Mouse (Mus musculus) CH12.LX (cell line): ENCODE measurements around the gene Prkar1b. TPM values are rescaled to one million over a fixed set of nuclear protein-coding genes. Genes with fewer than 3 reads are reported as not detected.

Experiments used
- DNase-seq: peaks from one replicate; pipeline ENCODE4 v3.0.0-alpha.2; 2013; ENCODE audit errors: extremely low read depth
- H3K27ac ChIP-seq: 2 replicates; pipeline ENCODE4 v1.5.1; 2012; ENCODE audit warnings: low read depth, mild to moderate bottlenecking, control low read depth, moderate library complexity; ENCODE audit not compliant: insufficient read depth
- H3K27me3 ChIP-seq: replicated peaks from 2 replicates; pipeline ENCODE3; 2012; ENCODE audit warnings: inconsistent platforms
- H3K36me3 ChIP-seq, 2 experiments: replicated peaks in 1 of 2; 2 replicates each; pipeline versions ENCODE3 to v1.6.1; 2012; ENCODE audit warnings: inconsistent platforms in 1 of 2, low read length in 1 of 2, mild to moderate bottlenecking in 1 of 2, mixed read lengths in 1 of 2, moderate library complexity in 1 of 2; ENCODE audit not compliant: control insufficient read depth in 1 of 2, insufficient read depth in 1 of 2
- H3K4me1 ChIP-seq, 2 experiments: 2 replicates each; pipeline ENCODE4 v1.6.1; 2012; ENCODE audit warnings: inconsistent platforms in 1 of 2, moderate library complexity in 1 of 2; ENCODE audit not compliant: insufficient read depth in 2 of 2, control insufficient read depth in 1 of 2
- H3K4me2 ChIP-seq: 2 replicates; pipeline ENCODE4 v1.6.1; 2012; ENCODE audit warnings: low read depth, mild to moderate bottlenecking, control low read depth; ENCODE audit not compliant: poor library complexity, insufficient read depth, severe bottlenecking
- H3K4me3 ChIP-seq, 3 experiments: fragments of 150-350 bp in 1 of 3; sonication (generic) in 1 of 3; replicated peaks in 1 of 3; 2 replicates each; pipeline versions ENCODE3 to v1.5.1; 2011 to 2012; ENCODE audit warnings: low read depth in 2 of 3, low read length in 2 of 3, mild to moderate bottlenecking in 2 of 3, moderate library complexity in 2 of 3, control low read depth in 1 of 3, improper control_type of control experiment in 1 of 3, inconsistent platforms in 1 of 3, mixed read lengths in 1 of 3; ENCODE audit not compliant: poor library complexity in 1 of 3
- H3K79me2 ChIP-seq: replicated peaks from 2 replicates; pipeline ENCODE4 v1.6.1; 2012; ENCODE audit warnings: mild to moderate bottlenecking, moderate library complexity; ENCODE audit not compliant: control insufficient read depth, poor library complexity, insufficient read depth, severe bottlenecking; ENCODE audit errors: extremely low read depth
- H3K9ac ChIP-seq: 2 replicates; pipeline ENCODE4 v1.6.1; 2012; ENCODE audit warnings: low read depth, mild to moderate bottlenecking, control low read depth, moderate library complexity; ENCODE audit not compliant: insufficient read depth
- H3K9me3 ChIP-seq: replicated peaks from 2 replicates; pipeline ENCODE3; 2012; ENCODE audit warnings: low read length, inconsistent platforms, mixed read lengths
- BHLHE40 ChIP-seq: IDR thresholded peaks from 2 replicates; pipeline ENCODE4 v1.6.1; 2011; ENCODE audit warnings: mild to moderate bottlenecking, low read depth, low read length, improper control_type of control experiment
- ELF1 ChIP-seq: IDR thresholded peaks from 2 replicates; pipeline ENCODE4 v1.6.1; 2014; ENCODE audit warnings: low read depth, mild to moderate bottlenecking, inconsistent platforms, low read length, improper control_type of control experiment
- GABPA ChIP-seq: IDR thresholded peaks from 2 replicates; pipeline ENCODE4 v1.6.1; 2012; ENCODE audit warnings: low read depth, low read length, improper control_type of control experiment, inconsistent platforms; ENCODE audit not compliant: insufficient replicate concordance
- MAFK ChIP-seq: IDR thresholded peaks from 2 replicates; pipeline ENCODE4 v1.6.1; 2011; ENCODE audit warnings: low read length, improper control_type of control experiment; ENCODE audit not compliant: insufficient replicate concordance
- MXI1 ChIP-seq: IDR thresholded peaks from 2 replicates; pipeline ENCODE4 v1.6.1; 2011; ENCODE audit warnings: mild to moderate bottlenecking, low read depth, low read length, improper control_type of control experiment
- MYC ChIP-seq: IDR thresholded peaks from 2 replicates; pipeline ENCODE4 v1.6.1; 2011; ENCODE audit warnings: low read depth, mild to moderate bottlenecking, improper control_type of control experiment, low read length
- NELFE ChIP-seq: IDR thresholded peaks from 2 replicates; pipeline ENCODE4 v1.6.1; 2011; ENCODE audit warnings: low read depth, low read length, improper control_type of control experiment
- NRF1 ChIP-seq: IDR thresholded peaks from 2 replicates; pipeline ENCODE4 v1.6.1; 2014; ENCODE audit warnings: low read depth, mild to moderate bottlenecking, inconsistent platforms, low read length, improper control_type of control experiment, moderate library complexity
- PAX5 ChIP-seq: IDR thresholded peaks from 2 replicates; pipeline ENCODE4 v1.6.1; 2012; ENCODE audit warnings: low read length, inconsistent platforms, mixed read lengths
- POLR2A ChIP-seq: IDR thresholded peaks from 2 replicates; pipeline ENCODE4 v1.6.1; 2011; ENCODE audit warnings: low read depth, mild to moderate bottlenecking, improper control_type of control experiment, low read length
- POLR2AphosphoS2 ChIP-seq: IDR thresholded peaks from 2 replicates; pipeline ENCODE4 v1.6.1; 2011; ENCODE audit warnings: low read depth, low read length, improper control_type of control experiment
- RAD21 ChIP-seq: IDR thresholded peaks from 2 replicates; pipeline ENCODE4 v1.6.1; 2011; ENCODE audit warnings: low read depth, mild to moderate bottlenecking, low read length, improper control_type of control experiment, moderate library complexity
- RCOR1 ChIP-seq: conservative IDR thresholded peaks from 2 replicates; pipeline ENCODE4 v1.6.1; 2012; ENCODE audit warnings: low read depth, mild to moderate bottlenecking, inconsistent platforms, low read length, improper control_type of control experiment
- SIN3A ChIP-seq: IDR thresholded peaks from 2 replicates; pipeline ENCODE4 v1.6.1; 2012; ENCODE audit warnings: low read length, improper control_type of control experiment, inconsistent platforms
- TBP ChIP-seq: conservative IDR thresholded peaks from 2 replicates; pipeline ENCODE4 v1.6.1; 2011; ENCODE audit warnings: low read depth, low read length, improper control_type of control experiment
- TCF12 ChIP-seq: IDR thresholded peaks from 2 replicates; pipeline ENCODE4 v1.6.1; 2014; ENCODE audit warnings: low read depth, mild to moderate bottlenecking, inconsistent platforms, low read length, improper control_type of control experiment
- USF1 ChIP-seq: IDR thresholded peaks from 2 replicates; pipeline ENCODE4 v1.6.1; 2014; ENCODE audit warnings: low read depth, mild to moderate bottlenecking, inconsistent platforms, low read length, improper control_type of control experiment
- USF2 ChIP-seq: conservative IDR thresholded peaks from 2 replicates; pipeline ENCODE4 v1.6.1; 2011; ENCODE audit warnings: low read depth, low read length, improper control_type of control experiment
- ZC3H11A ChIP-seq: IDR thresholded peaks from 2 replicates; pipeline ENCODE4 v1.6.1; 2012; ENCODE audit warnings: low read depth, mild to moderate bottlenecking, inconsistent platforms, low read length, improper control_type of control experiment
- dilution Hi-C: fragments of 300-500 bp; cut with MboI; formaldehyde crosslinking; loops from 2 replicates; pipeline ENCODE4 v1.14.3; 2020; ENCODE audit warnings: low sequenced_read_pairs; ENCODE audit not compliant: extremely low pct_unique_long_range_greater_than_20kb, extremely low pct_ligation_motif_present
- in situ Hi-C: fragments of 300-500 bp; cut with MboI; formaldehyde crosslinking; loops from 3 replicates; pipeline ENCODE4 v1.14.3; 2019; ENCODE audit warnings: low sequenced_read_pairs, low pct_ligation_motif_present, low pct_unique_long_range_greater_than_20kb, mixed read lengths
- polyA plus RNA-seq: library from polyadenylated mRNA; unstranded; fragments of >175 nt; gene quantifications from 2 replicates; pipeline ENCODE4 v1.2.1, GENCODE M21; 2012; ENCODE audit warnings: low read depth; ENCODE audit not compliant: insufficient read length
- total RNA-seq, 2 experiments: library from RNA; depleted of rRNA; stranded (reverse); fragments of 300-350 nt in 1 of 2; fragments of >200 nt in 1 of 2; gene quantifications; 2 replicates each; pipeline ENCODE4 v1.2.3; 2012 to 2014

Gene Prkar1b
- total and polyA plus RNA-seq, 3 experiments = not detected

GRCm38 (mm10) chr5:139024351-139025105 is 125.3 kb downstream of the Prkar1b start:
- no peak overlapping the region for H3K27ac ChIP-seq

GRCm38 (mm10) chr5:139020595-139020994 is 129.2 kb downstream of the Prkar1b start:
- Histone ChIP-seq H3K9ac (no peak overlapping the region), H3K27me3 (no peaks in the 10 kb centered on the region), H3K27ac (no peak overlapping the region), H3K4me3 (no peak overlapping the region), H3K79me2 (no peaks in the 10 kb centered on the region), H3K36me3 (no peaks in the 10 kb centered on the region), H3K4me1 (peaks cover 0 to 16% of the 10 kb centered on the region in 2 experiments; a peak in 2 of 4 replicates), H3K9me3 (no peaks in the 10 kb centered on the region), H3K4me2 (no peak overlapping the region)
- dilution Hi-C loops (no loop called here), in situ Hi-C loops (no loop called here)
- DNase-seq = no peak
- TF ChIP-seq ZC3H11A (no peak), MXI1 (no peak), MYC (no peak), USF2 (no peak), USF1 (no peak), RCOR1 (no peak), MAFK (no peak), PAX5 (no peak), SIN3A (no peak), GABPA (no peak), NELFE (no peak), NRF1 (no peak), ELF1 (no peak), TCF12 (no peak), RAD21 (no peak), POLR2AphosphoS2 (no peak)

More at GRCm38 (mm10) chr5:139024351-139025105, 125.3 kb downstream of the Prkar1b start:
- H3K4me2 ChIP-seq = no peak overlapping the region
- H3K4me1 ChIP-seq = peaks cover 0 to 16% of the 10 kb centered on the region in 2 experiments; a peak in 2 of 4 replicates
- dilution Hi-C loops (no loop called here), in situ Hi-C loops (no loop called here)
- no peaks in the 10 kb centered on the region for H3K9me3 ChIP-seq
- no peak overlapping the region for H3K9ac ChIP-seq
- TF ChIP-seq SIN3A = no peak
- no peak for TF ChIP-seq POLR2A
- TF ChIP-seq BHLHE40 = no peak
- TF ChIP-seq TBP = no peak
- H3K27me3 ChIP-seq = no peaks in the 10 kb centered on the region
- DNase-seq = peak; percentile 9
- H3K79me2 ChIP-seq = no peaks in the 10 kb centered on the region
- no peak overlapping the region for H3K4me3 ChIP-seq
- no peaks in the 10 kb centered on the region for H3K36me3 ChIP-seq
